Mouse (Mus musculus) liver, postnatal 0 days (tissue): ENCODE measurements around the gene Inpp4b. TPM values are rescaled to one million over a fixed set of nuclear protein-coding genes. Genes with fewer than 3 reads are reported as not detected.

ENCODE experiments used
- ATAC-seq: fragments of 200-750 bp; cut with Nextera tagmentation; 2 replicates; pipeline ENCODE4 v1.8.0; 2017; ENCODE audit warnings: mild to moderate bottlenecking, moderate library complexity
- DNase-seq: peaks from one replicate; pipeline ENCODE4 v3.0.0-alpha.2; 2016
- H3K27ac ChIP-seq: fragments of 300-500 bp; sonication (generic); 2 replicates; pipeline ENCODE4 v1.5.1; 2014; ENCODE audit warnings: antibody characterized with exemption, moderate library complexity, mild to moderate bottlenecking, low read depth
- H3K27me3 ChIP-seq: fragments of 300-500 bp; sonication (generic); 2 replicates; pipeline ENCODE4 v1.6.1; 2014; ENCODE audit warnings: low read length, control low read depth, mixed read lengths; ENCODE audit not compliant: insufficient read depth
- H3K36me3 ChIP-seq: fragments of 300-500 bp; sonication (generic); replicated peaks from 2 replicates; pipeline ENCODE4 v1.6.1; 2014; ENCODE audit warnings: mild to moderate bottlenecking, control low read depth, low read length, moderate library complexity, mixed read lengths; ENCODE audit not compliant: insufficient read depth
- H3K4me1 ChIP-seq: fragments of 300-500 bp; sonication (generic); 2 replicates; pipeline ENCODE4 v1.6.1; 2014; ENCODE audit warnings: antibody characterized with exemption, mild to moderate bottlenecking, control low read depth; ENCODE audit not compliant: insufficient read depth
- H3K4me2 ChIP-seq: fragments of 300-500 bp; sonication (generic); 2 replicates; pipeline ENCODE4 v1.6.1; 2014; ENCODE audit warnings: low read depth, mild to moderate bottlenecking, low read length, moderate library complexity, mixed read lengths
- H3K4me3 ChIP-seq: fragments of 300-500 bp; sonication (generic); 2 replicates; pipeline ENCODE4 v1.5.1; 2014; ENCODE audit warnings: low read depth, low read length
- H3K9ac ChIP-seq: fragments of 300-500 bp; sonication (generic); replicated peaks from 2 replicates; pipeline ENCODE4 v1.6.1; 2014; ENCODE audit warnings: mild to moderate bottlenecking, moderate library complexity
- H3K9me3 ChIP-seq: fragments of 300-500 bp; sonication (generic); 2 replicates; pipeline ENCODE4 v1.6.1; 2016; ENCODE audit warnings: mild to moderate bottlenecking, control low read depth, low read length, mixed read lengths
- CTCF ChIP-seq: sonication (generic); IDR thresholded peaks from 2 replicates; pipeline ENCODE4 v1.5.1; 2016; ENCODE audit warnings: antibody characterized with exemption, low read depth
- EP300 ChIP-seq: IDR thresholded peaks from 2 replicates; pipeline ENCODE4 v1.6.1; 2016; ENCODE audit warnings: antibody characterized with exemption, low read depth, mild to moderate bottlenecking
- WGBS: fragments of 180-500 bp; shearing (Covaris S2); extraction: QIAGEN DNeasy Blood & Tissue Kit; methylation state at CpG from one replicate; pipeline ENCODE4 v1.1.7; 2014; ENCODE audit not compliant: insufficient replicate concordance; 5-methylcytosine and 5-hydroxymethylcytosine counted together
- polyA plus RNA-seq: library from polyadenylated mRNA; unstranded; fragments of >200 nt; fragmentation: Nextera tagmentation; extraction: Ambion mirVana; gene quantifications from 2 replicates; pipeline ENCODE4 v1.2.1, GENCODE M21; 2015

The Inpp4b gene
- polyA plus RNA-seq, 1 experiment from 2014 or later: 0.82 TPM

GRCm38 (mm10) chr8:81812051-81812751, 469.8 kb downstream of the Inpp4b start:
- Histone ChIP-seq H3K27me3 (no peaks in the 10 kb centered on the region), H3K4me1 (no peaks in the 10 kb centered on the region), H3K9me3 (no peaks in the 10 kb centered on the region), H3K4me2 (no peak overlapping the region), H3K36me3 (no peaks in the 10 kb centered on the region), H3K27ac (no peak overlapping the region), H3K9ac (no peak overlapping the region), H3K4me3 (no peak overlapping the region)
- DNase-seq: no peak
- no peak for ATAC-seq
- WGBS: 47% methylated on average over 3 of the region's 3 CpGs
- TF ChIP-seq EP300 (no peak), CTCF (peak; percentile 36)

GRCm38 (mm10) chr8:81814742-81815141, 472.4 kb downstream of the Inpp4b start:
- Histone ChIP-seq H3K4me1 (no peaks in the 10 kb centered on the region), H3K4me2 (no peak overlapping the region), H3K27me3 (no peaks in the 10 kb centered on the region), H3K27ac (no peak overlapping the region), H3K36me3 (no peaks in the 10 kb centered on the region), H3K9ac (no peak overlapping the region), H3K4me3 (no peak overlapping the region), H3K9me3 (no peaks in the 10 kb centered on the region)
- TF ChIP-seq CTCF: no peak
- TF ChIP-seq EP300: no peak
- DNase-seq: no peak
- WGBS: 57% methylated on average over 3 of the region's 3 CpGs
- no peak for ATAC-seq

- no peaks in the 10 kb centered on the region for H3K36me3 ChIP-seq
- no peak overlapping the region for H3K9ac ChIP-seq
- H3K9me3 ChIP-seq: no peaks in the 10 kb centered on the region
- no peak overlapping the region for H3K4me2 ChIP-seq
- H3K4me1 ChIP-seq: no peaks in the 10 kb centered on the region
- ATAC-seq (no peak), DNase-seq (no peak)
- no peaks in the 10 kb centered on the region for H3K27me3 ChIP-seq
- WGBS: 72% methylated on average over 4 of the region's 4 CpGs
- TF ChIP-seq CTCF (no peak), EP300 (no peak)
- H3K4me3 ChIP-seq: no peak overlapping the region
- H3K27ac ChIP-seq: no peak overlapping the region
Measured at GRCm38 (mm10) chr8:81815551-81815950, 473.2 kb downstream of the Inpp4b start.

- Histone ChIP-seq H3K4me2 (no peak overlapping the region), H3K4me3 (no peak overlapping the region), H3K9ac (no peak overlapping the region), H3K36me3 (no peaks in the 10 kb centered on the region), H3K27me3 (no peaks in the 10 kb centered on the region), H3K4me1 (no peaks in the 10 kb centered on the region), H3K9me3 (no peaks in the 10 kb centered on the region), H3K27ac (no peak overlapping the region)
- TF ChIP-seq CTCF (no peak), EP300 (no peak)
- WGBS: 77% methylated on average over 1 of the region's 1 CpGs
- DNase-seq (no peak), ATAC-seq (no peak)
Measured at GRCm38 (mm10) chr8:81823121-81823520, 480.8 kb downstream of the Inpp4b start.

GRCm38 (mm10) chr8:81824975-81825374, 482.6 kb downstream of the Inpp4b start:
- no peak for ATAC-seq
- DNase-seq: no peak
- H3K9ac ChIP-seq: no peak overlapping the region
- H3K36me3 ChIP-seq: no peaks in the 10 kb centered on the region
- no peaks in the 10 kb centered on the region for H3K27me3 ChIP-seq
- no peaks in the 10 kb centered on the region for H3K4me1 ChIP-seq
- 53% methylated on average over 2 of the region's 2 CpGs for WGBS
- no peak overlapping the region for H3K4me3 ChIP-seq
- no peak for TF ChIP-seq CTCF
- no peak for TF ChIP-seq EP300
- H3K27ac ChIP-seq: no peak overlapping the region
- no peaks in the 10 kb centered on the region for H3K9me3 ChIP-seq
- no peak overlapping the region for H3K4me2 ChIP-seq

GRCm38 (mm10) chr8:81826406-81826805, 484.1 kb downstream of the Inpp4b start:
- no peak for ATAC-seq
- no peaks in the 10 kb centered on the region for H3K9me3 ChIP-seq
- TF ChIP-seq CTCF (no peak), EP300 (no peak)
- no peaks in the 10 kb centered on the region for H3K4me1 ChIP-seq
- no peak overlapping the region for H3K9ac ChIP-seq
- no peak overlapping the region for H3K27ac ChIP-seq
- H3K4me3 ChIP-seq: no peak overlapping the region
- DNase-seq: no peak
- no peaks in the 10 kb centered on the region for H3K36me3 ChIP-seq
- no peaks in the 10 kb centered on the region for H3K27me3 ChIP-seq
- no peak overlapping the region for H3K4me2 ChIP-seq
- 63% methylated on average over 2 of the region's 2 CpGs for WGBS
